Mouse (Mus musculus) layer of hippocampus, adult 18-20 months (tissue): ENCODE data around the gene Zfp990. TPM values are rescaled to one million over a fixed set of nuclear protein-coding genes. Genes with fewer than 3 reads are reported as not detected.
"Not testable (repeated sequence)": the region's sequence is repeated elsewhere in the genome, so short reads cannot be mapped to it uniquely, and the experiment has no call there.

Source experiments
- DNase-seq, 2 experiments: peaks; one replicate each; pipeline ENCODE4 v3.0.0; 2022; ENCODE audit warnings: low spot score in 2 of 2
- total RNA-seq, 2 experiments: library from RNA; stranded (reverse); gene quantifications; 2 replicates each; pipeline ENCODE4 v1.2.3; 2021

The Zfp990 gene
- total RNA-seq, 2 experiments from 2014 or later = 0.12 to 0.20 TPM

GRCm38 (mm10) chr4:145586046-145586445 lies 75.5 kb downstream of the Zfp990 start:
- not testable (repeated sequence) for DNase-seq

Other genes with a start within 250 kb of the Zfp990 start
- gene Tnfrsf8, start 195.6 kb upstream of the Zfp990 start, total RNA-seq = 1 to 10 TPM; 1.1 to 1.2 TPM
- under 1 TPM; 0.36 to 0.57 TPM for gene Gm13212, start 74.4 kb downstream of the Zfp990 start, total RNA-seq
- under 1 TPM in 1 of 2 experiments, not detected in 1; 0.25 TPM for gene Zfp980, start 159.9 kb downstream of the Zfp990 start, total RNA-seq